ENCODE assay signal across 16 mouse cellular contexts in genomic region chr16:20818711-20819189, GRCm38 (mm10).
DNase-seq lines count a peak whose midpoint lies in the region; ATAC-seq and TF ChIP-seq lines count a peak whose summit lies in the region.
"Had no signal": no experiment of that assay in that cellular context is flagged by ENCODE, and none has a peak within 500 bp of the region (broad histone marks: within the 10 kb centered on the region; RNA-seq: fewer than 3 reads in every experiment).

No protein-coding gene starts in this region.

- peaks cover 15% of the 10 kb centered on the region for H3K4me1 ChIP-seq in forebrain, embryonic 10.5 days
- H3K4me1 ChIP-seq in forebrain, embryonic 12.5 days = peaks cover 2% of the 10 kb centered on the region; the same call in 1 of the 2 replicates
- H3K4me1 ChIP-seq in kidney, adult 2 months (ENCODE audit: control insufficient read depth, insufficient read depth, low read length) = no peaks in the 10 kb centered on the region
- H3K4me1 ChIP-seq in E14TG2a.4 (replicated peaks; ENCODE audit: low read depth, low read length) = peaks cover 46% of the 10 kb centered on the region
- peaks cover 5% of the 10 kb centered on the region for H3K4me1 ChIP-seq in hindbrain, embryonic 12.5 days
- H3K4me1 ChIP-seq: liver, embryonic 15.5 days had no signal

- 49% methylated on average over 5 of the region's 5 CpGs for WGBS in forebrain, embryonic 10.5 days
- 44% methylated on average over 5 of the region's 5 CpGs for WGBS in forebrain, embryonic 12.5 days
- WGBS in kidney, adult 2 months = 16% methylated on average over 5 of the region's 5 CpGs
- 48% methylated on average over 5 of the region's 5 CpGs for WGBS in hindbrain, embryonic 12.5 days

- H3K9me3 ChIP-seq in forebrain, embryonic 10.5 days = peaks cover 3% of the 10 kb centered on the region
- H3K9me3 ChIP-seq in forebrain, embryonic 12.5 days = no peaks in the 10 kb centered on the region
- H3K9me3 ChIP-seq in E14TG2a.4 (ENCODE audit: low read length) = peaks cover 55% of the 10 kb centered on the region
- H3K9me3 ChIP-seq in hindbrain, embryonic 12.5 days (replicated peaks) = 0 out of 2 replicates have a peak, but pooled peaks cover 4% of the 10 kb centered on the region
- H3K9me3 ChIP-seq: liver, embryonic 15.5 days had no signal

- ATAC-seq in forebrain, embryonic 12.5 days (ENCODE audit: low FRiP score) = no peak
- ATAC-seq in hindbrain, embryonic 12.5 days (ENCODE audit: low FRiP score) = peak; percentile 38; the same call in 1 of the 2 replicates

- no peak for TF ChIP-seq CTCF in kidney, adult 2 months (conservative IDR thresholded peaks at IDR 0.05; ENCODE audit: insufficient read depth, insufficient read length, low read depth, low read length)
- TF ChIP-seq CTCF in E14TG2a.4 (conservative IDR thresholded peaks at IDR 0.05; ENCODE audit: low read length) = no peak

- no peak overlapping the region for H3K4me3 ChIP-seq in forebrain, embryonic 10.5 days
- no peak overlapping the region for H3K4me3 ChIP-seq in forebrain, embryonic 12.5 days (replicated peaks)
- no peak overlapping the region for H3K4me3 ChIP-seq in kidney, adult 2 months (ENCODE audit: insufficient read depth, low read depth, low read length)
- H3K4me3 ChIP-seq in E14TG2a.4 (replicated peaks; ENCODE audit: low read length) = peak overlapping the region; percentile 61
- no peak overlapping the region for H3K4me3 ChIP-seq in hindbrain, embryonic 12.5 days
- H3K4me3 ChIP-seq: left cerebral cortex, adult 2 months; liver, embryonic 15.5 days had no signal

- no peak overlapping the region for H3K9ac ChIP-seq in forebrain, embryonic 12.5 days
- H3K9ac ChIP-seq in hindbrain, embryonic 12.5 days = no peak overlapping the region
- H3K9ac ChIP-seq: liver, embryonic 15.5 days had no signal

- no peaks in the 10 kb centered on the region for H3K36me3 ChIP-seq in forebrain, embryonic 10.5 days (replicated peaks)
- no peaks in the 10 kb centered on the region for H3K36me3 ChIP-seq in forebrain, embryonic 12.5 days (replicated peaks)
- H3K36me3 ChIP-seq in kidney, adult 2 months (ENCODE audit: control insufficient read depth, insufficient read depth, low read length) = no peaks in the 10 kb centered on the region
- no peaks in the 10 kb centered on the region for H3K36me3 ChIP-seq in E14TG2a.4 (ENCODE audit: insufficient read depth, low read length)
- no peaks in the 10 kb centered on the region for H3K36me3 ChIP-seq in hindbrain, embryonic 12.5 days
- H3K36me3 ChIP-seq: liver, embryonic 15.5 days had no signal

- no peaks in the 10 kb centered on the region for H3K27me3 ChIP-seq in forebrain, embryonic 10.5 days (ENCODE audit: poor library complexity, severe bottlenecking)
- H3K27me3 ChIP-seq in forebrain, embryonic 12.5 days = no peaks in the 10 kb centered on the region
- H3K27me3 ChIP-seq in kidney, adult 2 months (replicated peaks; ENCODE audit: control insufficient read depth, insufficient read depth, low read length) = no peaks in the 10 kb centered on the region
- no peaks in the 10 kb centered on the region for H3K27me3 ChIP-seq in E14TG2a.4 (ENCODE audit: insufficient read depth, low read length)
- H3K27me3 ChIP-seq in hindbrain, embryonic 12.5 days = no peaks in the 10 kb centered on the region
- H3K27me3 ChIP-seq: liver, embryonic 15.5 days had no signal

- TF ChIP-seq POLR2A in kidney, adult 2 months (IDR thresholded peaks at IDR 0.05; ENCODE audit: low read depth, low read length) = no peak

- no peak overlapping the region for H3K4me2 ChIP-seq in forebrain, embryonic 12.5 days
- H3K4me2 ChIP-seq in hindbrain, embryonic 12.5 days (replicated peaks) = 0 out of 2 replicates have a peak overlapping the region, but pooled peaks have one; percentile 4
- H3K4me2 ChIP-seq: liver, embryonic 15.5 days; midbrain, embryonic 11.5 days had no signal

- H3K27ac ChIP-seq in forebrain, embryonic 10.5 days = 0 out of 2 replicates have a peak overlapping the region, but pooled peaks have one; percentile 27
- H3K27ac ChIP-seq in forebrain, embryonic 12.5 days = no peak overlapping the region
- peak overlapping the region; percentile 11 for H3K27ac ChIP-seq in kidney, adult 2 months (ENCODE audit: insufficient read depth, low read depth, low read length)
- no peak overlapping the region for H3K27ac ChIP-seq in hindbrain, embryonic 12.5 days
- H3K27ac ChIP-seq: left cerebral cortex, adult 2 months; liver, embryonic 15.5 days had no signal

- no peak for DNase-seq in forebrain, embryonic 10.5 days (ENCODE audit: extremely low spot score, low spot score)
- no peak for DNase-seq in kidney, adult 2 months
- DNase-seq in kidney, adult 18-20 months = no peak
- no peak for DNase-seq in layer of hippocampus, adult 18-20 months (ENCODE audit: low spot score in 2 of 2)
- DNase-seq in frontal cortex, postnatal 10 days (ENCODE audit: low spot score in 2 of 2) = no peak
- DNase-seq: adrenal gland, adult 8-10 months; cerebellum, adult 11 months; kidney, adult 11 months; spleen, adult 18-20 months; thymus, postnatal 36 days had no signal

Comparison
In these comparisons a context has a peak if more than half of its experiments do, and no peak if none do; other contexts are left out.
1. H3K27ac ChIP-seq: peak in forebrain, embryonic 10.5 days (single experiment) and kidney, adult 2 months (single experiment); none in forebrain, embryonic 12.5 days (single experiment) and hindbrain, embryonic 12.5 days (single experiment).